Mouse (Mus musculus) midbrain, embryonic 15.5 days (tissue): ENCODE measurements at regions not wholly inside any gene's neighbourhood (a gene's known extent, or its start where the extent isn't known, plus 50 kb on each side); places are given as distances from the start of the nearest gene placed in this dataset.

Source experiments
- ATAC-seq: fragments of 200-750 bp; cut with Nextera tagmentation; replicated peaks from 2 replicates; pipeline ENCODE4 v1.8.0; 2017; ENCODE audit warnings: moderate TSS enrichment
- H3K27ac ChIP-seq: fragments of 300-500 bp; sonication (generic); 2 replicates; pipeline ENCODE4 v1.5.1; 2015; ENCODE audit warnings: mild to moderate bottlenecking, inconsistent platforms
- H3K27me3 ChIP-seq: fragments of 300-500 bp; sonication (generic); replicated peaks from 2 replicates; pipeline ENCODE4 v1.6.1; 2015; ENCODE audit warnings: inconsistent platforms
- H3K36me3 ChIP-seq: fragments of 300-500 bp; sonication (generic); replicated peaks from 2 replicates; pipeline ENCODE4 v1.6.1; 2015; ENCODE audit warnings: inconsistent platforms
- H3K4me1 ChIP-seq: fragments of 300-500 bp; sonication (generic); 2 replicates; pipeline ENCODE4 v1.6.1; 2015; ENCODE audit warnings: inconsistent platforms
- H3K4me2 ChIP-seq: fragments of 300-500 bp; sonication (generic); 2 replicates; pipeline ENCODE4 v1.6.1; 2015; ENCODE audit warnings: inconsistent platforms, mild to moderate bottlenecking, moderate library complexity
- H3K4me3 ChIP-seq: fragments of 300-500 bp; sonication (generic); 2 replicates; pipeline ENCODE4 v1.5.1; 2015; ENCODE audit warnings: mild to moderate bottlenecking, inconsistent platforms
- H3K9ac ChIP-seq: fragments of 300-500 bp; sonication (generic); 2 replicates; pipeline ENCODE4 v1.6.1; 2015; ENCODE audit warnings: mild to moderate bottlenecking, inconsistent platforms
- H3K9me3 ChIP-seq: fragments of 300-500 bp; sonication (generic); 2 replicates; pipeline ENCODE4 v1.6.1; 2016; ENCODE audit warnings: inconsistent platforms
- WGBS: fragments of 180-500 bp; shearing (Covaris S2); methylation state at CpG from one replicate; pipeline ENCODE4 v1.1.7; 2015; ENCODE audit warnings: mixed read lengths; 5-methylcytosine and 5-hydroxymethylcytosine counted together

DNA sequence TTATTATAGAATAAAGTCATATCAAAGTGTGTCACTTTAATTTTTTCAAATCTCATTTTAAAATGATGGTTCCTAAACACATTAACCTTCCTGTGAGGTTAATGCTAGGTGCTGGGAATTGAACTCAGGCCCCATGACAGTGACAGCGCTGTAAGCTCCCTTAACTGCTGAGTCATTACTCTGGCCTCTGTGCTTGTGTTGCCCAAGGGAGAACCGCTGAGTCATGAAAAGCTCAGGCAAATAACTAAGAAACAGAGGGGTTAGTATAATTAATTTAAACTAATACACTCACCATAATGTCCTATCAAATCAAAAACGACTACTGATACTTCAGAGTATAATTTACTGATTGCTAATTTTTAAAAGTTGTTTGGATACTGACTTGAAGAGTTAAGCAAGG lies 281.7 kb upstream of the Ndst3 start:
- Histone ChIP-seq H3K4me2 (no peak overlapping the region), H3K36me3 (no peaks in the 10 kb centered on the region), H3K9ac (no peak overlapping the region), H3K27ac (no peak overlapping the region), H3K9me3 (no peaks in the 10 kb centered on the region), H3K4me3 (no peak overlapping the region), H3K4me1 (no peaks in the 10 kb centered on the region), H3K27me3 (no peaks in the 10 kb centered on the region)
- no peak for ATAC-seq
- 89% methylated on average over 3 of the region's 3 CpGs for WGBS

DNA sequence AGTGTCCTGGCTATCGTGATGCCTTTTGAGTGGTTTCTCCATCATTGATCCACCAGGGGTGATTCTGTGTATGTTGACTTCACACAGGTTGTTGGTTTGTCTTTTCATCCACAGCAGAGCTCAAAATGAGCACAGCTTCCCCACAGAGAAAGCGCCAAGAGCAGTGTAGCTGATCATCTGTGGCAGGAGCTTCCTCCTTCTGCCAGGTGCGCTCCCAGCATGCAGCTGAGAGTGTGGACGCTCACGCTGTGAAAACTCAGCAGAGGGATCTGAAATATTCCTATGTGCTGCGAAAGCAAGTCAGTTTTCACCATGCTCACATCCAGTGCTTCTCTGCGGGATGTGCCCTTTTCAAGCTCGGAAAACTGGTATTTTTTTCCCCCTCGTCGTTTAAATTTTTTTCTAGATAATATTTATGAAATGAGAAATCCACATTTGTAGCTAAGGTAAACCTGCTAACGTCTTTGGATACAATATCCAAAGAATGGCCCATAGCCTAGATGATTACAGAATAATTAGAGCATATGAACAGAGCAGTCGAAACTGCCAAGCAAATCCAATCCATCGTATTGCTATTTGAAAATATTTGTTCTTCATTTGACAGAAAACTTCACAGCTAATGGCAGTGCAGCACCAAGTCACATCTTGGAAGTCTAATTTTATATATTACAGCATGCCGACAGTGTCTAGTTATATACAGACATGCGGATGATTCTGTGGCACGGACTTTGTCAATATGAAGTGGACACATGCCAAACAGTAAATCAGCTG lies 283.3 kb upstream of the Ndst3 start:
- WGBS, result 70% methylated on average over 16 of the region's 16 CpGs
- peak overlapping the region; percentile 23; the same call in 1 of the 2 replicates for H3K4me2 ChIP-seq

GRCm38 (mm10) chr3:123976475-123976874 lies 285.8 kb upstream of the Ndst3 start:
- Histone ChIP-seq H3K27ac (no peak overlapping the region), H3K9me3 (no peaks in the 10 kb centered on the region), H3K36me3 (no peaks in the 10 kb centered on the region), H3K9ac (no peak overlapping the region), H3K4me1 (no peaks in the 10 kb centered on the region), H3K4me2 (no peak overlapping the region), H3K27me3 (no peaks in the 10 kb centered on the region), H3K4me3 (no peak overlapping the region)
- ATAC-seq, result no peak
- WGBS, result 90% methylated on average over 3 of the region's 3 CpGs

More for the DNA sequence above, 283.3 kb upstream of the Ndst3 start:
- Histone ChIP-seq H3K4me3 (no peak overlapping the region), H3K4me1 (no peaks in the 10 kb centered on the region), H3K9ac (no peak overlapping the region), H3K27me3 (no peaks in the 10 kb centered on the region), H3K27ac (0 out of 2 replicates have a peak overlapping the region, but pooled peaks have one; percentile 42), H3K36me3 (no peaks in the 10 kb centered on the region), H3K9me3 (no peaks in the 10 kb centered on the region)
- ATAC-seq, result 0 out of 2 replicates have a peak, but pooled peaks have one; percentile 27

- 85% methylated on average over 4 of the region's 4 CpGs for WGBS
- Histone ChIP-seq H3K4me1 (no peaks in the 10 kb centered on the region), H3K4me3 (no peak overlapping the region), H3K9me3 (no peaks in the 10 kb centered on the region), H3K36me3 (no peaks in the 10 kb centered on the region), H3K27ac (no peak overlapping the region), H3K4me2 (no peak overlapping the region), H3K9ac (no peak overlapping the region), H3K27me3 (no peaks in the 10 kb centered on the region)
- ATAC-seq, result no peak
These were observed 286.5 kb upstream of the Ndst3 start for GRCm38 (mm10) chr3:123977168-123977567.

- no peak for ATAC-seq
- no peak overlapping the region for H3K4me3 ChIP-seq
These were observed 292.4 kb upstream of the Ndst3 start for GRCm38 (mm10) chr3:123983045-123983444.

GRCm38 (mm10) chr3:123983530-123983929 lies 292.9 kb upstream of the Ndst3 start:
- H3K27me3 ChIP-seq, result no peaks in the 10 kb centered on the region
- no peaks in the 10 kb centered on the region for H3K9me3 ChIP-seq
- no peaks in the 10 kb centered on the region for H3K36me3 ChIP-seq
- ATAC-seq, result no peak
- no peak overlapping the region for H3K4me2 ChIP-seq
- H3K27ac ChIP-seq, result no peak overlapping the region
- H3K9ac ChIP-seq, result no peak overlapping the region
- WGBS, result 84% methylated on average over 1 of the region's 1 CpGs
- H3K4me1 ChIP-seq, result no peaks in the 10 kb centered on the region
- H3K4me3 ChIP-seq, result no peak overlapping the region

More at GRCm38 (mm10) chr3:123983045-123983444, 292.4 kb upstream of the Ndst3 start:
- Histone ChIP-seq H3K9me3 (no peaks in the 10 kb centered on the region), H3K27ac (no peak overlapping the region), H3K4me1 (no peaks in the 10 kb centered on the region), H3K27me3 (no peaks in the 10 kb centered on the region), H3K9ac (no peak overlapping the region), H3K4me2 (no peak overlapping the region), H3K36me3 (no peaks in the 10 kb centered on the region)

DNA sequence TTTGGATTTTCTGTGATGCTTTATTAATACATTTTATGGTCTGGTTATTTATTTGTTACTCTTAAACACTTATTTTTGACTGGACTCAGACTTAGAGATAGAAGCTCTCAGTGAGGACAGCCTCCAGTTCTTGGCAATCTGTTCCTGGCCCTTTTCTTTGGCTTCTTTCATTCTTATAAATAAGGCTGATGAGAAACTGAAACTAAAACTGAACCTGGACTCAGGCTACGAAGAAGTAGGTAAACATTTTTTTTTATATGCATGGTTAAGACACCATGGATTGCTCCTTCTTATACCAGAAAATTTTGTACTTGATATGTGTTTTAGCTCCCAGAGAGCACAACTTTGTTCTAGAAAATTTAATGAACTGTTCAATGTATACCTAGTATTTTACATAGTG lies 293.4 kb upstream of the Ndst3 start:
- no peak overlapping the region for H3K27ac ChIP-seq
- ATAC-seq, result no peak
- no peaks in the 10 kb centered on the region for H3K27me3 ChIP-seq
- no peak overlapping the region for H3K9ac ChIP-seq
- no peaks in the 10 kb centered on the region for H3K36me3 ChIP-seq
- WGBS, result 73% methylated on average over 1 of the region's 1 CpGs
- no peak overlapping the region for H3K4me2 ChIP-seq
- H3K4me1 ChIP-seq, result no peaks in the 10 kb centered on the region
- H3K9me3 ChIP-seq, result no peaks in the 10 kb centered on the region
- H3K4me3 ChIP-seq, result no peak overlapping the region

- Histone ChIP-seq H3K4me2 (no peak overlapping the region), H3K36me3 (no peaks in the 10 kb centered on the region), H3K27ac (no peak overlapping the region), H3K9ac (no peak overlapping the region), H3K27me3 (no peaks in the 10 kb centered on the region), H3K4me3 (no peak overlapping the region), H3K4me1 (0 out of 2 replicates have a peak, but pooled peaks cover 3% of the 10 kb centered on the region), H3K9me3 (no peaks in the 10 kb centered on the region)
- ATAC-seq, result no peak
- WGBS, result 79% methylated on average over 3 of the region's 3 CpGs
These were observed 309.4 kb upstream of the Ndst3 start for GRCm38 (mm10) chr3:123999957-124000616.

DNA sequence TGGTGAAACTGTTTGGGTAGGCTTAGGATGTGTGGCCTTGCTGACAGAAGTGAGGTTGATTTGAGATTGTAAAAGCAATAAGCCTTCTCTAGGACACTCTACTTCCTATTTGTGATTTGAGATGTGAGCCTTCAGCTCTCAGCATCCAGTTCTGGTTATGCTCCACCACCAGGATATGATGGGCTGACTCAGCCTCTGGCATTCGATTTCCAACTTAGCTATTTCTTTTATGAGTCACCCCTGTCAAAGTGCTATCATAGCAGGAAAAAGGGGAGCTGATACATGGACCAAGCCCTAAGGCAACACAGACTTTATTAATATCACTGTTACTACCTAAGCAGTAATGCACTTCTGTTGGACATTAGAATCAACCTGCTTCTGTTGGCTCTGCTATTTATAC lies 310.2 kb upstream of the Ndst3 start:
- Histone ChIP-seq H3K4me2 (no peak overlapping the region), H3K4me1 (0 out of 2 replicates have a peak, but pooled peaks cover 3% of the 10 kb centered on the region), H3K9ac (no peak overlapping the region), H3K36me3 (no peaks in the 10 kb centered on the region), H3K27me3 (no peaks in the 10 kb centered on the region), H3K4me3 (no peak overlapping the region), H3K27ac (no peak overlapping the region), H3K9me3 (no peaks in the 10 kb centered on the region)
- ATAC-seq, result no peak
- WGBS, result 89% methylated on average over 1 of the region's 1 CpGs

GRCm38 (mm10) chr3:124011685-124012084 lies 309.0 kb upstream of the Tram1l1 start:
- Histone ChIP-seq H3K9me3 (no peaks in the 10 kb centered on the region), H3K4me1 (no peaks in the 10 kb centered on the region), H3K4me3 (no peak overlapping the region), H3K36me3 (no peaks in the 10 kb centered on the region), H3K9ac (no peak overlapping the region), H3K27ac (no peak overlapping the region), H3K27me3 (no peaks in the 10 kb centered on the region), H3K4me2 (no peak overlapping the region)
- no peak for ATAC-seq
- WGBS, result 74% methylated on average over 1 of the region's 1 CpGs

- ATAC-seq, result no peak
- no peak overlapping the region for H3K9ac ChIP-seq
- 98% methylated on average over 1 of the region's 1 CpGs for WGBS
- no peaks in the 10 kb centered on the region for H3K36me3 ChIP-seq
- H3K4me3 ChIP-seq, result no peak overlapping the region
- H3K9me3 ChIP-seq, result no peaks in the 10 kb centered on the region
- H3K4me1 ChIP-seq, result no peaks in the 10 kb centered on the region
- no peak overlapping the region for H3K27ac ChIP-seq
- H3K4me2 ChIP-seq, result no peak overlapping the region
- no peaks in the 10 kb centered on the region for H3K27me3 ChIP-seq
These were observed 302.0 kb upstream of the Tram1l1 start for GRCm38 (mm10) chr3:124018618-124019017.

DNA sequence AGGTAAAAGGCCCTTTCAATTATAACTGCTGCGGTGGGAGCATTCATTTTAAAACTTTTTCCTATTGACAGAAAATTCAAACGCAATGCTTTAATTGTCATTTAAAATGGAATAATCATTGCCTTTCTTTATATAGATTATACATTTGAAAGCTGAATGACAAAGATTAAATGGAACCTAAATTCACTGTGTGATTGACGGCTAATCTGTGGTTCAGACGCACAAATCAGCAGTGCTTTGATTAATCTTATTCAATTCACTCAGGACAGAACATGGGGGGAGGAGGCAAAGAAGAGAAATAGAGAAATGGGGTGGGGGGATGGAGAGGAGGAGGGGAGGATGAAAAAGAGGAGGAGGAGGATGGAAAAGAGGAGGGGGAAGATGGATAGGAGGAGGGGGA lies 294.5 kb upstream of the Tram1l1 start:
- Histone ChIP-seq H3K9ac (no peak overlapping the region), H3K27ac (no peak overlapping the region), H3K4me1 (no peaks in the 10 kb centered on the region), H3K27me3 (no peaks in the 10 kb centered on the region), H3K4me2 (no peak overlapping the region), H3K36me3 (no peaks in the 10 kb centered on the region), H3K4me3 (no peak overlapping the region), H3K9me3 (no peaks in the 10 kb centered on the region)
- WGBS, result 29% methylated on average over 4 of the region's 4 CpGs
- ATAC-seq, result no peak

DNA sequence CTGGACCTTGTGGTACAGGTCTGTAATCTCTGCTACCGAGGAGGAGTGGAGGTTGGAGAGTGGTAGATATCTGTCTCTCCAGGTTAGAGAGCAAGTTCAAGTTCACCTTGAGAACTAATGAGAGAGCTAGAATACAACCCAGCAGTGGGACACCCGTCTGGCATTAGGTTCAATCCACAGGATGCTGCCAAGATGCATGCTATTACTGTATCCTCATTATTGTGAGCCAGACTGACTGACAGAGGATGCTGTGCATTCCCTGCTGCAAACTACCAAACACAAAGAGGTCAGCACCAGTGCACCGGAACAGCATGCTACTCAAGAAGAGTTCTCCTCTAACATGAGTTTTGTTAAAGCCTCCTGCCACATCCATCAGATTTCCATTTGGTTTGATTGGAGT lies 253.6 kb upstream of the Tram1l1 start:
- Histone ChIP-seq H3K4me3 (no peak overlapping the region), H3K4me1 (0 out of 2 replicates have a peak, but pooled peaks cover 5% of the 10 kb centered on the region), H3K9ac (no peak overlapping the region), H3K4me2 (no peak overlapping the region), H3K36me3 (no peaks in the 10 kb centered on the region), H3K27me3 (no peaks in the 10 kb centered on the region), H3K27ac (peak overlapping the region; percentile 62), H3K9me3 (no peaks in the 10 kb centered on the region)
- WGBS, result 66% methylated on average over 3 of the region's 3 CpGs
- ATAC-seq, result no peak
